Mouse (Mus musculus): ENCODE results near the gene Dhh. TPM values are rescaled to one million over a fixed set of nuclear protein-coding genes. Genes with fewer than 3 reads are reported as not detected.

The Dhh gene
- 0.04 and 0.08 TPM in 2 replicates for polyA plus RNA-seq (2012; rRNA removed)
- polyA plus RNA-seq (2014; fragmentation: Nextera tagmentation; extraction: Ambion mirVana), result 0.09 TPM in 1 of 2 replicates, not detected in the other

DNA sequence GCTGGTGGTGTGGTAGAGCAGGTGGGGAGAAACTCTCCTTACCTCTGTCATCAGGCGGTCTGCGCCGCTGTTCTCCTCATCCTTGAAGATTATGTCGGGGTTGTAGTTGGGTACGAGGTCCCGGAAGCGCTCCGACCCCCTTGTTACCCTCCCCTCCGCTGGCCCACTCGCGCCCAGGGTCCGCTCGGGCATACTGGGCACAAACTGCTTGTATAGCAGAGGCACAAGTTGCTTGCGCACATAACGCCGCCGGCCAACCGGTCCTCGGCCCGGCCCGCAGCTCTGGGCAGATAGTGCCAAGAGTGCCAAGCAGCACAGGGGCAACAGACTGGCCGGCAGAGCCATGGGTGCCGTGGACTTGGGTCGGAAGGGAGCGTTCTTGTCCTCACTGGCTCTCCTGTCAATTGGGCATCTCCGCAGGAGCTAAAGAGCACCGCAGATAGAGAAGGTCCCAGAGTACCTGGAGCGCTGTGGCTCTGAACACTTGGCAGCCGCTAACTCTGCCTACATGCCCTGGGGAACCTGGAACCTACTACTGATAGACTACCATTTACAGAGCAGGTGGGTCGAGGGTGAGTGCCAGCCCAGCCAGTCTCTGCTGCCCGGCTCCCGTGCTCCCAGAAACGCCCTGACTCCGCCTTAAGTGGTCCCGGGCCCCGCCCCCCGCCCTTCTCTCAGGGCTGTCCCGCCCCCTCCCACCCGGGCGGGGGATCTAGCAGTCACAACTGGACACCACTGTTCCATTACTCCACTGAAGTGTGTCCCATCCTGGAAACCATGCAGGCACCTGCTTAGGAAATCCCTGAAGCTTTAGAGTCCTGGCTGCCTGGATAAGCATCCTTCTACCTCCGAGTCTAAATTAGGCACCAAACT is at the start of gene Dhh:
Dhh (minus strand) TSS at position 613 of the 873 bp plus-strand sequence.
- DNase-seq (ENCODE audit: low read depth in 3 of 3, low spot score in 3 of 3) (no peak), ATAC-seq (ENCODE audit: insufficient read depth) (no peak)
- no peak within 1 kb of the TSS for H3K4me3 ChIP-seq (ENCODE audit: insufficient read depth in 1 of 2, low read depth in 2 of 2, low read length in 2 of 2)
- H3K27me3 ChIP-seq (ENCODE audit: control insufficient read depth, insufficient read depth, low read length), result peaks cover 73% of the 10 kb centered on the region
- H3K27ac ChIP-seq, result no peak within 1 kb of the TSS
- WGBS (ENCODE audit: insufficient replicate concordance), result 2% methylated on average over 41 of the region's 41 CpGs
- TF ChIP-seq EP300 (IDR thresholded peaks at IDR 0.05; ENCODE audit: low read depth) (no peak), CTCF (IDR thresholded peaks at IDR 0.05; ENCODE audit: low read depth) (no peak)
- no peaks in the 10 kb centered on the region for H3K9me3 ChIP-seq (ENCODE audit: control insufficient read depth, low read length)
- H3K36me3 ChIP-seq (replicated peaks; ENCODE audit: control insufficient read depth, insufficient read depth, low read depth), result no peaks in the 10 kb centered on the region
- H3K4me2 ChIP-seq (ENCODE audit: low read depth), result peak within 1 kb of the TSS; percentile 8; the same call in 1 of the 2 replicates
- no peak within 1 kb of the TSS for H3K9ac ChIP-seq (replicated peaks)
- H3K4me1 ChIP-seq (replicated peaks; ENCODE audit: control insufficient read depth in 2 of 2, insufficient read depth in 2 of 2, low read length in 1 of 2), result peaks cover 5 to 7% of the 10 kb centered on the region in 2 experiments; a peak in 3 of 4 replicates

DNA sequence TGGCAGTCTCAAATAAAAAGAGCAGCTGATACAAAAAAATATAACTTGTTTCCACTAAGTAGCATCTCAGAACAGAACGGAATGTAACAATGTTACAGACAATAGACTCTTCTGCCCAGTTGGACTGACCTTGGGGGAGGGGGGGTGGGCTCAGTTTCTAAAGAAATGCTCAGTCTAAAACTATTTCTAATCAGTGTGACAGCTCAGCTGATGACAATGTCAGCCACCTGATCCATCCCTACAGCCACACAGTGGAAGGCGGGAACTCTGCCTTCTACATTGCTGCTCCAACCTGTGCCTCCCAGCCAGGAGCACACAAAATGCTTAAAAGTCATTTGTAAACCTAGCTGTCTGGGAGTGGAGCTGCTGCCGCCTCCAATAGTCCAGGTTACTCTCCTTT is 49.5 kb upstream of the Dhh start:
- WGBS (ENCODE audit: insufficient replicate concordance), result 58% methylated on average over 3 of the region's 3 CpGs
- Histone ChIP-seq H3K9ac (replicated peaks) (no peak overlapping the region), H3K4me2 (ENCODE audit: low read depth) (no peak overlapping the region), H3K27me3 (ENCODE audit: control insufficient read depth, insufficient read depth, low read length) (no peaks in the 10 kb centered on the region; the same call in 1 of the 2 replicates), H3K4me3 (ENCODE audit: insufficient read depth in 1 of 2, low read depth in 2 of 2, low read length in 2 of 2) (no peak overlapping the region), H3K27ac (no peak overlapping the region), H3K4me1 (replicated peaks; ENCODE audit: control insufficient read depth in 2 of 2, insufficient read depth in 2 of 2, low read length in 1 of 2) (peaks cover 2 to 6% of the 10 kb centered on the region in 2 experiments; a peak in 3 of 4 replicates), H3K9me3 (ENCODE audit: control insufficient read depth, low read length) (no peaks in the 10 kb centered on the region), H3K36me3 (replicated peaks; ENCODE audit: control insufficient read depth, insufficient read depth, low read depth) (no peaks in the 10 kb centered on the region)
- TF ChIP-seq CTCF (IDR thresholded peaks at IDR 0.05; ENCODE audit: low read depth) (no peak), EP300 (IDR thresholded peaks at IDR 0.05; ENCODE audit: low read depth) (no peak)
- ATAC-seq (ENCODE audit: insufficient read depth) (no peak), DNase-seq (ENCODE audit: low read depth in 3 of 3, low spot score in 3 of 3) (no peak)

- no peak for ATAC-seq (ENCODE audit: insufficient read depth)
- Histone ChIP-seq H3K36me3 (replicated peaks; ENCODE audit: control insufficient read depth, insufficient read depth, low read depth) (no peaks in the 10 kb centered on the region), H3K9ac (replicated peaks) (no peak overlapping the region), H3K4me1 (replicated peaks; ENCODE audit: control insufficient read depth in 2 of 2, insufficient read depth in 2 of 2, low read length in 1 of 2) (no peaks in the 10 kb centered on the region), H3K4me2 (ENCODE audit: low read depth) (no peak overlapping the region), H3K27ac (no peak overlapping the region), H3K9me3 (ENCODE audit: control insufficient read depth, low read length) (no peaks in the 10 kb centered on the region), H3K27me3 (ENCODE audit: control insufficient read depth, insufficient read depth, low read length) (no peaks in the 10 kb centered on the region), H3K4me3 (ENCODE audit: insufficient read depth in 1 of 2, low read depth in 2 of 2, low read length in 2 of 2) (no peak overlapping the region)
- DNase-seq (ENCODE audit: low read depth in 3 of 3, low spot score in 3 of 3), result no peak
- WGBS (ENCODE audit: insufficient replicate concordance), result 72% methylated on average over 4 of the region's 4 CpGs
- TF ChIP-seq CTCF (IDR thresholded peaks at IDR 0.05; ENCODE audit: low read depth) (no peak), EP300 (IDR thresholded peaks at IDR 0.05; ENCODE audit: low read depth) (no peak)
Observed at GRCm38 (mm10) chr15:98943133-98943532, 44.8 kb upstream of the Dhh start.

DNA sequence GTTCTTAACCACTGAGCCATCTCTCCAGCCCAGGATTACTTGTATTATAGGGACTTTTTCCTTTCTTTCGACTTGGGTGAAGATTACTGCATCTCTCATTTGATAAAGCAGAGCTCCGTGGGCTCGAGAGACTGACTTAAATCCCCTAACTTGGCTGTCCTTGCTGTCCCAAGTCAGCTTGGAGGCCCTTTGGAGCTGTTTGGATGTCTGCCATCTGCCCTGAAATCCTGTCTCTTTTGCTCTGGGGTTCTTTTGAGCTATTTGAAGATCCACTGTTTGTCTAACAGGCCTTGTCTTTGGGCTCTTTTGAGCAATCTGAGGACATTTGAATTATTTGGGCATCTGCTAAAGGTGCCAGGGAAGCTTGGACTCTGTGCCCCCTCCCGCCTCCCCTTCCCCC is 43.7 kb upstream of the Dhh start:
- Histone ChIP-seq H3K9ac (replicated peaks) (no peak overlapping the region), H3K27ac (no peak overlapping the region), H3K4me2 (ENCODE audit: low read depth) (no peak overlapping the region), H3K36me3 (replicated peaks; ENCODE audit: control insufficient read depth, insufficient read depth, low read depth) (no peaks in the 10 kb centered on the region), H3K4me1 (replicated peaks; ENCODE audit: control insufficient read depth in 2 of 2, insufficient read depth in 2 of 2, low read length in 1 of 2) (no peaks in the 10 kb centered on the region), H3K9me3 (ENCODE audit: control insufficient read depth, low read length) (no peaks in the 10 kb centered on the region), H3K27me3 (ENCODE audit: control insufficient read depth, insufficient read depth, low read length) (no peaks in the 10 kb centered on the region), H3K4me3 (ENCODE audit: insufficient read depth in 1 of 2, low read depth in 2 of 2, low read length in 2 of 2) (no peak overlapping the region)
- WGBS (ENCODE audit: insufficient replicate concordance), result 72% methylated on average over 4 of the region's 4 CpGs
- no peak for DNase-seq (ENCODE audit: low read depth in 3 of 3, low spot score in 3 of 3)
- no peak for ATAC-seq (ENCODE audit: insufficient read depth)
- TF ChIP-seq CTCF (IDR thresholded peaks at IDR 0.05; ENCODE audit: low read depth) (no peak), EP300 (IDR thresholded peaks at IDR 0.05; ENCODE audit: low read depth) (no peak)

GRCm38 (mm10) chr15:98941539-98941938 is 43.2 kb upstream of the Dhh start:
- Histone ChIP-seq H3K9me3 (ENCODE audit: control insufficient read depth, low read length) (no peaks in the 10 kb centered on the region), H3K27ac (no peak overlapping the region), H3K27me3 (ENCODE audit: control insufficient read depth, insufficient read depth, low read length) (no peaks in the 10 kb centered on the region), H3K9ac (replicated peaks) (no peak overlapping the region), H3K4me1 (replicated peaks; ENCODE audit: control insufficient read depth in 2 of 2, insufficient read depth in 2 of 2, low read length in 1 of 2) (no peaks in the 10 kb centered on the region), H3K4me3 (ENCODE audit: insufficient read depth in 1 of 2, low read depth in 2 of 2, low read length in 2 of 2) (no peak overlapping the region), H3K4me2 (ENCODE audit: low read depth) (no peak overlapping the region), H3K36me3 (replicated peaks; ENCODE audit: control insufficient read depth, insufficient read depth, low read depth) (no peaks in the 10 kb centered on the region)
- ATAC-seq (ENCODE audit: insufficient read depth), result no peak
- TF ChIP-seq EP300 (IDR thresholded peaks at IDR 0.05; ENCODE audit: low read depth) (no peak), CTCF (IDR thresholded peaks at IDR 0.05; ENCODE audit: low read depth) (no peak)
- no peak for DNase-seq (ENCODE audit: low read depth in 3 of 3, low spot score in 3 of 3)
- WGBS (ENCODE audit: insufficient replicate concordance), result 56% methylated on average over 2 of the region's 2 CpGs

Data from liver, embryonic 14.5 days (tissue).